Mouse (Mus musculus) adrenal gland, postnatal 14 days (tissue): ENCODE measurements at regions not wholly inside any gene's neighbourhood (a gene's known extent, or its start where the extent isn't known, plus 50 kb on each side); places are given as distances from the start of the nearest gene placed in this dataset.

Experiments
- DNase-seq: peaks from one replicate; pipeline ENCODE4 v3.0.0; 2021; ENCODE audit warnings: mixed read lengths

- DNase-seq, result no peak
Measured at GRCm38 (mm10) chr15:62986147-62986546, 858.8 kb downstream of the Gsdmc2 start.

- no peak for DNase-seq
Measured at GRCm38 (mm10) chr15:62970566-62970965, 874.4 kb downstream of the Gsdmc2 start.

- no peak for DNase-seq
Measured at GRCm38 (mm10) chr15:62962681-62963080, 882.3 kb downstream of the Gsdmc2 start.

- DNase-seq, result no peak
Measured at GRCm38 (mm10) chr15:62960623-62961022, 884.4 kb downstream of the Gsdmc2 start.

GRCm38 (mm10) chr15:62958506-62959330 lies 886.3 kb downstream of the Gsdmc2 start:
- DNase-seq, result no peak

- no peak for DNase-seq
Measured at GRCm38 (mm10) chr15:62954889-62955288, 890.1 kb downstream of the Gsdmc2 start.

- DNase-seq, result no peak
Measured at GRCm38 (mm10) chr15:62954322-62954820, 890.6 kb downstream of the Gsdmc2 start.

- DNase-seq, result no peak
Measured at GRCm38 (mm10) chr15:62953215-62953941, 891.6 kb downstream of the Gsdmc2 start.

- DNase-seq, result no peak
Measured at GRCm38 (mm10) chr15:62952487-62953214, 892.3 kb downstream of the Gsdmc2 start.

GRCm38 (mm10) chr15:62939416-62939815 lies 905.6 kb downstream of the Gsdmc2 start:
- peak; percentile 19 for DNase-seq

GRCm38 (mm10) chr15:62937756-62938155 lies 907.2 kb downstream of the Gsdmc2 start:
- peak; percentile 4 for DNase-seq

GRCm38 (mm10) chr15:62934522-62935189 lies 910.3 kb downstream of the Gsdmc2 start:
- DNase-seq, result peak; percentile 5

GRCm38 (mm10) chr15:62920520-62920919 lies 924.5 kb downstream of the Gsdmc2 start:
- no peak for DNase-seq

GRCm38 (mm10) chr15:62919264-62919663 lies 925.7 kb downstream of the Gsdmc2 start:
- DNase-seq, result no peak

GRCm38 (mm10) chr15:62908379-62908778 lies 936.6 kb downstream of the Gsdmc2 start:
- no peak for DNase-seq

- no peak for DNase-seq
Measured at GRCm38 (mm10) chr15:62907181-62907580, 937.8 kb downstream of the Gsdmc2 start.

GRCm38 (mm10) chr15:62903047-62903822 lies 941.7 kb downstream of the Gsdmc2 start:
- peak; percentile 95 for DNase-seq

- DNase-seq, result no peak
Measured at GRCm38 (mm10) chr15:62901955-62902354, 943.0 kb downstream of the Gsdmc2 start.

GRCm38 (mm10) chr15:62889798-62890197 lies 955.2 kb downstream of the Gsdmc2 start:
- DNase-seq, result no peak

GRCm38 (mm10) chr15:62885331-62885730 lies 959.6 kb downstream of the Gsdmc2 start:
- DNase-seq, result no peak

- DNase-seq, result peak; percentile 20
Measured at GRCm38 (mm10) chr15:62871082-62871766, 973.8 kb downstream of the Gsdmc2 start.
